Mouse (Mus musculus) limb, embryonic 14.5 days (tissue): ENCODE results near the gene Garem2. TPM values are rescaled to one million over a fixed set of nuclear protein-coding genes. Genes with fewer than 3 reads are reported as not detected.
A peak's percentile ranks its signal among the peaks of the same experiment; 100 is the strongest.

Source experiments
- ATAC-seq: fragments of 200-750 bp; cut with Nextera tagmentation; 2 replicates; pipeline ENCODE4 v1.8.0; 2017; ENCODE audit warnings: low read depth, moderate number of reproducible peaks, moderate TSS enrichment; ENCODE audit not compliant: low FRiP score
- DNase-seq: peaks from one replicate; pipeline ENCODE4 v3.0.0-alpha.2; 2015; ENCODE audit warnings: low spot score
- H3K27ac ChIP-seq: fragments of 300-500 bp; sonication (generic); replicated peaks from 2 replicates; pipeline ENCODE4 v1.5.1; 2014; ENCODE audit warnings: low read depth, mild to moderate bottlenecking, low read length, moderate library complexity, mixed read lengths
- H3K27me3 ChIP-seq: fragments of 300-500 bp; sonication (generic); 2 replicates; pipeline ENCODE4 v1.6.1; 2014; ENCODE audit warnings: low read length, mixed read lengths; ENCODE audit not compliant: control insufficient read depth, insufficient read depth
- H3K36me3 ChIP-seq: fragments of 300-500 bp; sonication (generic); 2 replicates; pipeline ENCODE4 v1.6.1; 2014; ENCODE audit warnings: mild to moderate bottlenecking, low read length, moderate library complexity, mixed read lengths; ENCODE audit not compliant: control insufficient read depth, insufficient read depth
- H3K4me1 ChIP-seq: fragments of 300-500 bp; sonication (generic); 2 replicates; pipeline ENCODE4 v1.6.1; 2014; ENCODE audit warnings: antibody characterized with exemption, low read length, mixed read lengths; ENCODE audit not compliant: control insufficient read depth, insufficient read depth
- H3K4me2 ChIP-seq: fragments of 300-500 bp; sonication (generic); replicated peaks from 2 replicates; pipeline ENCODE4 v1.6.1; 2014; ENCODE audit warnings: low read depth, mild to moderate bottlenecking, low read length, moderate library complexity; ENCODE audit not compliant: severe bottlenecking
- H3K4me3 ChIP-seq: fragments of 300-500 bp; sonication (generic); replicated peaks from 2 replicates; pipeline ENCODE4 v1.5.1; 2014; ENCODE audit warnings: low read length
- H3K9ac ChIP-seq: fragments of 300-500 bp; sonication (generic); 2 replicates; pipeline ENCODE4 v1.6.1; 2014; ENCODE audit warnings: mild to moderate bottlenecking, low read depth, low read length, moderate library complexity; ENCODE audit not compliant: severe bottlenecking
- H3K9me3 ChIP-seq: fragments of 300-500 bp; sonication (generic); 2 replicates; pipeline ENCODE4 v1.6.1; 2016; ENCODE audit warnings: low read length; ENCODE audit not compliant: control insufficient read depth
- POLR2A ChIP-seq: fragments of 200-500 bp; IDR thresholded peaks from 2 replicates; pipeline ENCODE4 v1.8.0; 2012; ENCODE audit warnings: inconsistent platforms, mild to moderate bottlenecking, moderate library complexity, borderline replicate concordance; ENCODE audit not compliant: insufficient read depth, insufficient read length; ENCODE audit errors: extremely low read depth
- WGBS: fragments of 180-500 bp; shearing (Covaris S2); extraction: QIAGEN DNeasy Blood & Tissue Kit; methylation state at CpG from one replicate; pipeline ENCODE4 v1.1.7; 2014; 5-methylcytosine and 5-hydroxymethylcytosine counted together
- polyA plus RNA-seq, 2 experiments: library from polyadenylated mRNA; depleted of rRNA in 1 of 2; stranded (reverse) in 1 of 2; unstranded in 1 of 2; fragments of >200 nt; fragmentation: Nextera tagmentation in 1 of 2; extraction: Ambion mirVana in 1 of 2; gene quantifications; 2 replicates each; pipeline versions ENCODE4 v1.2.1 to v1.2.3; 2012 to 2014

Gene Garem2
- polyA plus RNA-seq, 2 experiments = 0.56 to 1.2 TPM

GRCm38 (mm10) chr5:30112533-30113068, 7.6 kb downstream of the Garem2 start:
- Histone ChIP-seq H3K27me3 (peaks cover 65% of the 10 kb centered on the region), H3K4me2 (no peak overlapping the region), H3K9me3 (no peaks in the 10 kb centered on the region), H3K4me3 (no peak overlapping the region), H3K4me1 (peaks cover 12% of the 10 kb centered on the region), H3K27ac (no peak overlapping the region), H3K9ac (no peak overlapping the region), H3K36me3 (0 out of 2 replicates have a peak, but pooled peaks cover 8% of the 10 kb centered on the region)
- WGBS = 82% methylated on average over 3 of the region's 3 CpGs
- ATAC-seq (no peak), DNase-seq (no peak)
- no peak for TF ChIP-seq POLR2A

GRCm38 (mm10) chr5:30113881-30114760, 9.2 kb downstream of the Garem2 start:
- H3K36me3 ChIP-seq = peaks cover 21% of the 10 kb centered on the region
- WGBS = under 1% methylated on average over 91 of the region's 103 CpGs
- DNase-seq (peak; percentile 83), ATAC-seq (peak; percentile 87)
- H3K9ac ChIP-seq = peak overlapping the region; percentile 60
- TF ChIP-seq POLR2A = no peak
- H3K4me3 ChIP-seq = peak overlapping the region; percentile 55
- no peaks in the 10 kb centered on the region for H3K9me3 ChIP-seq
- peaks cover 12% of the 10 kb centered on the region for H3K4me1 ChIP-seq
- peaks cover 50% of the 10 kb centered on the region for H3K27me3 ChIP-seq
- H3K27ac ChIP-seq = no peak overlapping the region
- peak overlapping the region; percentile 85 for H3K4me2 ChIP-seq

GRCm38 (mm10) chr5:30114761-30115140, 9.8 kb downstream of the Garem2 start:
- WGBS = 3% methylated on average over 17 of the region's 28 CpGs
- H3K27me3 ChIP-seq = peaks cover 49% of the 10 kb centered on the region
- H3K36me3 ChIP-seq = peaks cover 28% of the 10 kb centered on the region
- no peak for TF ChIP-seq POLR2A
- no peak for DNase-seq
- H3K27ac ChIP-seq = no peak overlapping the region
- peak overlapping the region; percentile 60 for H3K9ac ChIP-seq
- H3K9me3 ChIP-seq = no peaks in the 10 kb centered on the region
- peak overlapping the region; percentile 55 for H3K4me3 ChIP-seq
- peak overlapping the region; percentile 85 for H3K4me2 ChIP-seq
- peaks cover 12% of the 10 kb centered on the region for H3K4me1 ChIP-seq
- ATAC-seq = peak; percentile 35; the same call in 1 of the 2 replicates

- Histone ChIP-seq H3K4me3 (no peak overlapping the region), H3K27me3 (peaks cover 47% of the 10 kb centered on the region), H3K27ac (no peak overlapping the region), H3K4me2 (no peak overlapping the region), H3K36me3 (peaks cover 37% of the 10 kb centered on the region), H3K9me3 (no peaks in the 10 kb centered on the region), H3K9ac (no peak overlapping the region), H3K4me1 (peaks cover 8% of the 10 kb centered on the region; the same call in 1 of the 2 replicates)
- DNase-seq = no peak
- no peak for TF ChIP-seq POLR2A
- whole genome bisulfite sequencing = 17% methylated on average over 10 of the region's 10 CpGs
- no peak for ATAC-seq
Measured at GRCm38 (mm10) chr5:30115718-30116117, 10.8 kb downstream of the Garem2 start.

GRCm38 (mm10) chr5:30118018-30118417, 13.1 kb downstream of the Garem2 start:
- peaks cover 5% of the 10 kb centered on the region; the same call in 1 of the 2 replicates for H3K4me1 ChIP-seq
- 70% methylated on average over 1 of the region's 1 CpGs for WGBS
- H3K36me3 ChIP-seq = peaks cover 60% of the 10 kb centered on the region
- H3K4me2 ChIP-seq = no peak overlapping the region
- H3K9me3 ChIP-seq = no peaks in the 10 kb centered on the region
- no peak for TF ChIP-seq POLR2A
- no peak overlapping the region for H3K27ac ChIP-seq
- no peak overlapping the region for H3K4me3 ChIP-seq
- H3K9ac ChIP-seq = no peak overlapping the region
- DNase-seq = no peak
- peaks cover 26% of the 10 kb centered on the region for H3K27me3 ChIP-seq
- no peak for ATAC-seq
